Mouse (Mus musculus): ENCODE data around the gene P2ry6.

GRCm38 (mm10) chr7:100919809-100920107 is 54.7 kb downstream of the P2ry6 start:
- TF ChIP-seq CTCF (conservative IDR thresholded peaks at IDR 0.05; ENCODE audit: low read length) (no peak), NANOG (IDR thresholded peaks at IDR 0.05; ENCODE audit: borderline replicate concordance, low read length) (no peak)

Measured in E14TG2a.4 (cell line).